Mouse (Mus musculus): ENCODE data around the gene Naif1.

DNA sequence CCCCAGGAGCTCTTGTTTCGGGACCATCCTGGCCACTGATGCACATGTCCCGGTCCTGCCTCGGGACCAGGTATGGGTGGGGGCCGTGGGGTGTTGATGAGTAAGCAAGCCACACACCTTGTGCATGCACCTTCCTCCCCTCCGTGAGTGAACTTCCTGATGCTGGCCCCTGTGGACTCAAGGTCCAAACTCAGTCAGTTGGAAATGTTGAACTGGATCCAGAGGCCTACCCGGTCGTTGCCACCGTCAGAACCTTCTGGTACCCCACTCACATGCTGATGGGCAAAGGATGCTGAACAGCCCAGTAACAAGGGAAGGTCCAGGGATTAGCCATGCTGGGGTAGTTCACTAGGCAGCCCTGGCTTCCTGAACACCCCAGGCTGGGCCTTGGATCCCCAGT is 32.1 kb downstream of the Naif1 start:
- TF ChIP-seq POLR2A (IDR thresholded peaks at IDR 0.05; ENCODE audit: insufficient read length, low read depth) (no peak), TCF12 (IDR thresholded peaks at IDR 0.05; ENCODE audit: insufficient read depth, poor library complexity, severe bottlenecking) (no peak), POLR2AphosphoS2 (IDR thresholded peaks at IDR 0.05; ENCODE audit: insufficient read length, low read depth) (no peak), USF1 (IDR thresholded peaks at IDR 0.05; ENCODE audit: low read depth) (no peak), CEBPB (IDR thresholded peaks at IDR 0.05; ENCODE audit: insufficient read depth, poor library complexity, severe bottlenecking) (no peak), E2F4 (IDR thresholded peaks at IDR 0.05; ENCODE audit: insufficient read depth) (no peak), TCF3 (IDR thresholded peaks at IDR 0.05; ENCODE audit: insufficient read length, low read depth) (no peak), MAX (IDR thresholded peaks at IDR 0.05; ENCODE audit: low read depth) (no peak), MYOG (IDR thresholded peaks at IDR 0.05; ENCODE audit: control insufficient read depth in 1 of 3, insufficient read depth in 1 of 3, insufficient read length in 2 of 3, low read depth in 2 of 3) (no peak), MYOD1 (IDR thresholded peaks at IDR 0.05; ENCODE audit: control insufficient read depth in 1 of 3, insufficient read length in 2 of 3, low read depth in 2 of 3) (no peak)

All from myocyte (in vitro differentiated cells).